Mouse (Mus musculus) ES-E14 (cell line): Measurements from ENCODE around the gene Bricd5.

ENCODE experiments used
- CHD2 ChIP-seq: IDR thresholded peaks from 2 replicates; pipeline ENCODE4 v1.6.1; 2014; ENCODE audit warnings: mild to moderate bottlenecking, low read depth, low read length, inconsistent platforms
- MAFK ChIP-seq: IDR thresholded peaks from 2 replicates; pipeline ENCODE4 v1.6.1; 2014; ENCODE audit warnings: mild to moderate bottlenecking, low read depth, low read length, inconsistent platforms; ENCODE audit not compliant: insufficient read depth

- TF ChIP-seq MAFK: no peak
- TF ChIP-seq CHD2: no peak
These were observed 1.9 kb downstream of the Bricd5 start for GRCm38 (mm10) chr17:24475586-24475985.
